Mouse (Mus musculus) MEL (cell line): ENCODE results near the gene Hsd17b14. TPM values are rescaled to one million over a fixed set of nuclear protein-coding genes. Genes with fewer than 3 reads are reported as not detected.

Source experiments
- DNase-seq: peaks from one replicate; pipeline ENCODE4 v3.0.0; 2011; ENCODE audit warnings: low read depth, low spot score
- H3K27ac ChIP-seq: 2 replicates; pipeline ENCODE4 v1.5.1; 2012; ENCODE audit warnings: low read depth, mild to moderate bottlenecking, control low read depth, low read length, moderate library complexity; ENCODE audit not compliant: control insufficient read depth
- H3K27me3 ChIP-seq, 2 experiments: fragments of 150-350 bp in 1 of 2; sonication (generic) in 1 of 2; 2 replicates each; pipeline ENCODE4 v1.6.1; 2012; ENCODE audit warnings: low read length in 2 of 2, mild to moderate bottlenecking in 2 of 2, improper control_type of control experiment in 1 of 2, moderate library complexity in 1 of 2; ENCODE audit not compliant: insufficient read depth in 2 of 2, control insufficient read depth in 1 of 2
- H3K36me3 ChIP-seq, 2 experiments: 2 replicates each; pipeline ENCODE4 v1.6.1; 2012 to 2014; ENCODE audit warnings: low read length in 2 of 2, improper control_type of control experiment in 1 of 2, inconsistent platforms in 1 of 2, mild to moderate bottlenecking in 1 of 2; ENCODE audit not compliant: insufficient read depth in 2 of 2, control insufficient read depth in 1 of 2
- H3K4me1 ChIP-seq, 2 experiments: fragments of 150-350 bp in 1 of 2; sonication (generic) in 1 of 2; 2 replicates each; pipeline ENCODE4 v1.6.1; 2012; ENCODE audit warnings: low read length in 2 of 2, improper control_type of control experiment in 1 of 2, mild to moderate bottlenecking in 1 of 2; ENCODE audit not compliant: insufficient read depth in 2 of 2, control insufficient read depth in 1 of 2
- H3K4me3 ChIP-seq, 2 experiments: fragments of 150-350 bp in 1 of 2; sonication (generic) in 1 of 2; 2 replicates each; pipeline ENCODE4 v1.5.1; 2012; ENCODE audit warnings: low read depth in 2 of 2, low read length in 2 of 2, mild to moderate bottlenecking in 2 of 2, moderate library complexity in 2 of 2, control low read depth in 1 of 2, improper control_type of control experiment in 1 of 2; ENCODE audit not compliant: control insufficient read depth in 1 of 2, insufficient read depth in 1 of 2
- H3K79me2 ChIP-seq: 2 replicates; pipeline ENCODE4 v1.6.1; 2012; ENCODE audit warnings: mild to moderate bottlenecking, low read length, moderate library complexity; ENCODE audit not compliant: control insufficient read depth, poor library complexity, insufficient read depth
- H3K9ac ChIP-seq: 2 replicates; pipeline ENCODE4 v1.6.1; 2012; ENCODE audit warnings: low read depth, mild to moderate bottlenecking, control low read depth, low read length, moderate library complexity; ENCODE audit not compliant: control insufficient read depth, poor library complexity, severe bottlenecking
- H3K9me3 ChIP-seq: fragments of 150-350 bp; sonication (generic); replicated peaks from 2 replicates; pipeline ENCODE4 v1.6.1; 2012; ENCODE audit warnings: mild to moderate bottlenecking, low read length, improper control_type of control experiment, moderate library complexity; ENCODE audit not compliant: insufficient read depth
- BHLHE40 ChIP-seq: IDR thresholded peaks from 2 replicates; pipeline ENCODE4 v1.6.1; 2012; ENCODE audit warnings: low read depth, mild to moderate bottlenecking, inconsistent platforms, low read length, improper control_type of control experiment, borderline replicate concordance
- CHD1 ChIP-seq: IDR thresholded peaks from 2 replicates; pipeline ENCODE4 v1.6.1; 2012; ENCODE audit warnings: low read depth, mild to moderate bottlenecking, inconsistent platforms, low read length, improper control_type of control experiment
- E2F4 ChIP-seq: IDR thresholded peaks from 2 replicates; pipeline ENCODE4 v1.6.1; 2011; ENCODE audit warnings: low read depth, low read length, improper control_type of control experiment, borderline replicate concordance
- ELF1 ChIP-seq: IDR thresholded peaks from 2 replicates; pipeline ENCODE4 v1.6.1; 2014; ENCODE audit warnings: low read depth, mild to moderate bottlenecking, inconsistent platforms, low read length, improper control_type of control experiment, moderate library complexity
- GATA1 ChIP-seq: IDR thresholded peaks from 2 replicates; pipeline ENCODE4 v1.6.1; 2011; ENCODE audit warnings: low read depth, low read length, improper control_type of control experiment
- HCFC1 ChIP-seq: IDR thresholded peaks from 2 replicates; pipeline ENCODE4 v1.6.1; 2012; ENCODE audit warnings: low read depth, mild to moderate bottlenecking, inconsistent platforms, low read length, improper control_type of control experiment, moderate library complexity
- JUND ChIP-seq: IDR thresholded peaks from 2 replicates; pipeline ENCODE4 v1.6.1; 2011; ENCODE audit warnings: low read depth, mild to moderate bottlenecking, improper control_type of control experiment, low read length
- KAT2A ChIP-seq: conservative IDR thresholded peaks from 2 replicates; pipeline ENCODE4 v1.6.1; 2012; ENCODE audit warnings: low read depth, low read length, improper control_type of control experiment, inconsistent platforms
- MAX ChIP-seq: IDR thresholded peaks from 2 replicates; pipeline ENCODE4 v1.6.1; 2011; ENCODE audit warnings: low read length, improper control_type of control experiment
- MAZ ChIP-seq: IDR thresholded peaks from 2 replicates; pipeline ENCODE4 v1.6.1; 2012; ENCODE audit warnings: low read depth, mild to moderate bottlenecking, inconsistent platforms, low read length, improper control_type of control experiment
- MXI1 ChIP-seq: IDR thresholded peaks from 2 replicates; pipeline ENCODE4 v1.6.1; 2011; ENCODE audit warnings: mild to moderate bottlenecking, low read depth, low read length, improper control_type of control experiment
- NELFE ChIP-seq: IDR thresholded peaks from 2 replicates; pipeline ENCODE4 v1.6.1; 2011; ENCODE audit warnings: low read depth, low read length, improper control_type of control experiment
- POLR2A ChIP-seq, 2 experiments: IDR thresholded peaks; 2 replicates each; pipeline ENCODE4 v1.6.1; 2011 to 2012; ENCODE audit warnings: low read length in 2 of 2, mild to moderate bottlenecking in 2 of 2, control low read depth in 1 of 2, improper control_type of control experiment in 1 of 2, low read depth in 1 of 2, moderate library complexity in 1 of 2; ENCODE audit not compliant: control insufficient read depth in 1 of 2, insufficient read depth in 1 of 2, poor library complexity in 1 of 2
- POLR2AphosphoS5 ChIP-seq: IDR thresholded peaks from 2 replicates; pipeline ENCODE4 v1.6.1; 2012; ENCODE audit warnings: low read depth, borderline replicate concordance, mild to moderate bottlenecking, inconsistent platforms, low read length, moderate library complexity, mixed read lengths
- RAD21 ChIP-seq: IDR thresholded peaks from 2 replicates; pipeline ENCODE4 v1.6.1; 2011; ENCODE audit warnings: mild to moderate bottlenecking, low read depth, low read length, improper control_type of control experiment
- RCOR1 ChIP-seq: IDR thresholded peaks from 2 replicates; pipeline ENCODE4 v1.6.1; 2012; ENCODE audit warnings: low read depth, mild to moderate bottlenecking, inconsistent platforms, low read length, improper control_type of control experiment
- TBP ChIP-seq: IDR thresholded peaks from 2 replicates; pipeline ENCODE4 v1.8.0; 2011; ENCODE audit warnings: low read depth, low read length, improper control_type of control experiment
- UBTF ChIP-seq: IDR thresholded peaks from 2 replicates; pipeline ENCODE4 v1.6.1; 2012; ENCODE audit warnings: low read depth, mild to moderate bottlenecking, inconsistent platforms, low read length, improper control_type of control experiment, moderate library complexity, borderline replicate concordance; ENCODE audit not compliant: insufficient read depth
- ZKSCAN1 ChIP-seq: IDR thresholded peaks from 2 replicates; pipeline ENCODE4 v1.6.1; 2012; ENCODE audit warnings: low read depth, mild to moderate bottlenecking, inconsistent platforms, low read length, improper control_type of control experiment, moderate library complexity
- polyA plus RNA-seq, 2 experiments: library from polyadenylated mRNA; stranded (reverse) in 1 of 2; unstranded in 1 of 2; fragments of >175 nt in 1 of 2; fragments of >200 nt in 1 of 2; gene quantifications; 2 replicates each; pipeline versions ENCODE4 v1.2.1 to v1.2.4; 2012; ENCODE audit warnings: low replicate concordance in 2 of 2, low read depth in 1 of 2; ENCODE audit not compliant: insufficient read length in 2 of 2, insufficient read depth in 1 of 2, missing spikeins in 1 of 2
- total RNA-seq: library from RNA; depleted of rRNA; stranded (reverse); fragments of 300-350 nt; gene quantifications from 2 replicates; pipeline ENCODE4 v1.2.3, GENCODE M21; 2012

The Hsd17b14 gene
- total and polyA plus RNA-seq, 3 experiments: 2.0 to 9.3 TPM; not detected in 1

GRCm38 (mm10) chr7:45565446-45565845 is 10.8 kb downstream of the Hsd17b14 start:
- H3K36me3 ChIP-seq: peaks cover 0 to 7% of the 10 kb centered on the region in 2 experiments; a peak in 2 of 4 replicates
- TF ChIP-seq NELFE (no peak), POLR2AphosphoS5 (no peak), GATA1 (no peak), MXI1 (no peak), ELF1 (no peak), MAX (no peak), KAT2A (no peak), RAD21 (no peak), HCFC1 (no peak), RCOR1 (no peak), CHD1 (no peak), E2F4 (no peak), TBP (no peak), ZKSCAN1 (no peak), POLR2A (IDR thresholded peaks at IDR 0.05; ENCODE audit: control insufficient read depth in 1 of 2, insufficient read depth in 1 of 2, low read depth in 1 of 2, low read length in 2 of 2, poor library complexity in 1 of 2) (no peak)
- H3K9ac ChIP-seq: no peak overlapping the region
- H3K4me3 ChIP-seq: no peak overlapping the region
- no peaks in the 10 kb centered on the region for H3K27me3 ChIP-seq
- H3K4me1 ChIP-seq: peaks cover 0 to 20% of the 10 kb centered on the region in 2 experiments; a peak in 3 of 4 replicates
- no peak for DNase-seq
- H3K27ac ChIP-seq: no peak overlapping the region
- peaks cover 2% of the 10 kb centered on the region; the same call in 1 of the 2 replicates for H3K79me2 ChIP-seq
- no peaks in the 10 kb centered on the region for H3K9me3 ChIP-seq

- peaks cover 0 to 14% of the 10 kb centered on the region in 2 experiments; a peak in 2 of 4 replicates for H3K36me3 ChIP-seq
- H3K9me3 ChIP-seq: no peaks in the 10 kb centered on the region
- no peak for TF ChIP-seq BHLHE40
- TF ChIP-seq ZKSCAN1: no peak
- no peak for TF ChIP-seq MXI1
- TF ChIP-seq JUND: no peak
- TF ChIP-seq UBTF: no peak
- no peak for TF ChIP-seq RCOR1
- no peak for TF ChIP-seq MAZ
- peak; percentile 36 for DNase-seq
- H3K79me2 ChIP-seq: peaks cover 8% of the 10 kb centered on the region; the same call in 1 of the 2 replicates
- peaks cover 8 to 30% of the 10 kb centered on the region in 2 experiments for H3K4me1 ChIP-seq
- H3K4me3 ChIP-seq: peak overlapping the region; percentile 19 to 24; a peak in 2 of 4 replicates
- H3K27me3 ChIP-seq: no peaks in the 10 kb centered on the region
- peak overlapping the region; percentile 64 for H3K9ac ChIP-seq
- H3K27ac ChIP-seq: peak overlapping the region; percentile 82
Measured at GRCm38 (mm10) chr7:45567112-45567779, 12.6 kb downstream of the Hsd17b14 start.
